Mouse (Mus musculus) kidney, postnatal 0 days (tissue): Measurements from ENCODE around the gene Eif2d. TPM values are rescaled to one million over a fixed set of nuclear protein-coding genes. Genes with fewer than 3 reads are reported as not detected.
A peak's percentile ranks its signal among the peaks of the same experiment; 100 is the strongest.
"Not testable (repeated sequence)": the region's sequence is repeated elsewhere in the genome, so short reads cannot be mapped to it uniquely, and the experiment has no call there.

Experiments used
- ATAC-seq: fragments of 200-750 bp; cut with Nextera tagmentation; replicated peaks from 2 replicates; pipeline ENCODE4 v1.8.0; 2017; ENCODE audit warnings: low read depth, moderate number of reproducible peaks, moderate TSS enrichment, moderate library complexity; ENCODE audit not compliant: low FRiP score
- DNase-seq: peaks from one replicate; pipeline ENCODE4 v3.0.0-alpha.2; 2016; ENCODE audit warnings: low spot score
- H3K27ac ChIP-seq: fragments of 300-500 bp; sonication (generic); 2 replicates; pipeline ENCODE4 v1.5.1; 2014; ENCODE audit warnings: mild to moderate bottlenecking
- H3K27me3 ChIP-seq: fragments of 300-500 bp; sonication (generic); 2 replicates; pipeline ENCODE4 v1.6.1; 2014; ENCODE audit warnings: low read length, mixed read lengths; ENCODE audit not compliant: insufficient read depth
- H3K36me3 ChIP-seq: fragments of 300-500 bp; sonication (generic); 2 replicates; pipeline ENCODE4 v1.6.1; 2014; ENCODE audit warnings: low read length, mixed read lengths; ENCODE audit not compliant: insufficient read depth
- H3K4me1 ChIP-seq: fragments of 300-500 bp; sonication (generic); replicated peaks from 2 replicates; pipeline ENCODE4 v1.6.1; 2014; ENCODE audit warnings: antibody characterized with exemption, low read length, mixed read lengths; ENCODE audit not compliant: insufficient read depth
- H3K4me2 ChIP-seq: fragments of 300-500 bp; sonication (generic); 2 replicates; pipeline ENCODE4 v1.6.1; 2014; ENCODE audit warnings: mild to moderate bottlenecking, low read length, moderate library complexity, mixed read lengths
- H3K4me3 ChIP-seq: fragments of 300-500 bp; sonication (generic); replicated peaks from 2 replicates; pipeline ENCODE4 v1.5.1; 2014; ENCODE audit warnings: low read depth, low read length
- H3K9ac ChIP-seq: fragments of 300-500 bp; sonication (generic); 2 replicates; pipeline ENCODE4 v1.6.1; 2014; ENCODE audit warnings: low read depth, low read length
- H3K9me3 ChIP-seq: fragments of 300-500 bp; sonication (generic); replicated peaks from 2 replicates; pipeline ENCODE4 v1.6.1; 2016; ENCODE audit warnings: low read length, inconsistent platforms, mixed read lengths
- CTCF ChIP-seq: IDR thresholded peaks from 2 replicates; pipeline ENCODE4 v1.5.1; 2016; ENCODE audit warnings: antibody characterized with exemption, low read depth, mild to moderate bottlenecking, moderate library complexity
- WGBS: fragments of 180-500 bp; shearing (Covaris S2); extraction: QIAGEN DNeasy Blood & Tissue Kit; methylation state at CpG from one replicate; pipeline ENCODE4 v1.1.7; 2014; 5-methylcytosine and 5-hydroxymethylcytosine counted together
- polyA plus RNA-seq: library from polyadenylated mRNA; unstranded; fragments of >200 nt; fragmentation: Nextera tagmentation; extraction: Ambion mirVana; gene quantifications from 2 replicates; pipeline ENCODE4 v1.2.1, GENCODE M21; 2015

Gene Eif2d
- polyA plus RNA-seq, 1 experiment from 2014 or later = 49.1 TPM

DNA sequence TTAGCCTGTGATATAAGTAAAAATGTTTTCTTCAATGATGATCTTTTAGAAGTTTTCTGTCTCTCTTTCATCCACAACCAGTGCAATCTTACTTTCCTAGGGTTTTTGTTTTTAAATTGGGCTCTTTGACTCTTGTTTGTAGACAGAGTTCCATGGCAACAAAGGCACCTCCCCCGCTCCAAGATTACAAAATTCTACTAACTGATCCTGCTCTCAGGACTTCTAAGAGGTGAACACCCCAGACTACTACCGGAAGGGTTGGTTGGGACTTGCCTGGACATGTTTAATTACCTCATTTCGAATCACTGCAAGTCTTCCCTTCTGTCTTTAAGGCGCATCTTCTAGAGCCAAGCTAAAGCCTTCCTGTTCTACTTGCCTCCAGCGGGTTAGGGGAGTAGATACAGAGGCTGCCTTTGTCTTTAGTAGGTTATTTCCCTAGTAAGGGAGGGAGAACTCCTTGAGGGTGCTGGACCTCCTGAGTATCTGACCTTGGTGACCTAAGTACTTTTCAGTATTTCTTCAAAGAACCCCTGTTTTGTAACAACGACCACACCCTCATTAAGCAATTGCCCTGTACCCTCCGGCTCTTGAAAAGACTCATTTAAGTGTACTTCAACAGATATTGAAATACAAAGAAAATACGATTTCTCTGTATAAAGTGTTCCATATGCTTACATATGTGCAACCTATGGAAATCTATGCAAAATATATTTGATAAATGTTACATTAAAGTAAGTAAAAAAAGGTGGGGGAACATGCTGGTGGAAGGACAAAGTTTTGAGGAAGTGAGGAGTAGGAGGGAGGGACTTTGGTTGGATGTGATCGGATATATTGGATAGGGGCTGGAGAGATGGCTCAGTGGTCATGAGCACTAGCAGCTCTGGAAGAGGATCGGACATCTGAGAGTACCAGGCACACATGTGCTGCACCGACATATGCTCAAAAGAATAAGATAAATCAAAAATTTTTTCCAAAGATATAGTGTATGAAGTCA lies 13.6 kb upstream of the Eif2d start:
- 64% methylated on average over 11 of the region's 11 CpGs for WGBS
- H3K36me3 ChIP-seq = no peaks in the 10 kb centered on the region
- no peak overlapping the region; the same call in 1 of the 2 replicates for H3K4me3 ChIP-seq
- DNase-seq (peak; percentile 58), ATAC-seq (no peak)
- H3K9ac ChIP-seq = no peak overlapping the region
- no peak for TF ChIP-seq CTCF
- no peaks in the 10 kb centered on the region for H3K27me3 ChIP-seq
- no peaks in the 10 kb centered on the region for H3K9me3 ChIP-seq
- 0 out of 2 replicates have a peak overlapping the region, but pooled peaks have one; percentile 72 for H3K27ac ChIP-seq
- H3K4me1 ChIP-seq = peaks cover 4% of the 10 kb centered on the region; the same call in 1 of the 2 replicates
- H3K4me2 ChIP-seq = peak overlapping the region; percentile 99

DNA sequence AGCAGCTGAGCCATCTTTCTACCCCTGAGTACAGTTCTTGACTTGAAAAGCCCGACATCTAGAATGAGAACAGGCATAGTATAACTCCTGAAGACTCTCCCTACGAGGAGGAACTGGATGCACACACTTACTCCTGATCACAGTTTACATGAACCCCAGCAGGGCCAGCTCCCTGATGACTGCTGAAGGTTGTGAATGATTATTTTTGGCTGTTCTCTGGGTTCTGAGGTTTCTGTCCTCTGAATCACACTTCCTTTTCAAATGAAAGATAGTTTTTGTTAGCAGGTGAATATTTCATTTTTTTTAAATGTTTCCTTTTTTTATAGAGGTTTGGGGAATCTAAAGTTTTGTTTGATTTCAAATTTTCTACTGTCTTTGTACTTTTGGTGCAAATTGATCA lies 11.5 kb upstream of the Eif2d start:
- Histone ChIP-seq H3K9me3 (no peaks in the 10 kb centered on the region), H3K4me3 (no peak overlapping the region), H3K27ac (no peak overlapping the region), H3K36me3 (no peaks in the 10 kb centered on the region), H3K9ac (no peak overlapping the region), H3K27me3 (no peaks in the 10 kb centered on the region), H3K4me1 (peaks cover 4% of the 10 kb centered on the region; the same call in 1 of the 2 replicates), H3K4me2 (no peak overlapping the region)
- ATAC-seq (no peak), DNase-seq (no peak)
- TF ChIP-seq CTCF = no peak
- 64% methylated on average over 2 of the region's 2 CpGs for WGBS

DNA sequence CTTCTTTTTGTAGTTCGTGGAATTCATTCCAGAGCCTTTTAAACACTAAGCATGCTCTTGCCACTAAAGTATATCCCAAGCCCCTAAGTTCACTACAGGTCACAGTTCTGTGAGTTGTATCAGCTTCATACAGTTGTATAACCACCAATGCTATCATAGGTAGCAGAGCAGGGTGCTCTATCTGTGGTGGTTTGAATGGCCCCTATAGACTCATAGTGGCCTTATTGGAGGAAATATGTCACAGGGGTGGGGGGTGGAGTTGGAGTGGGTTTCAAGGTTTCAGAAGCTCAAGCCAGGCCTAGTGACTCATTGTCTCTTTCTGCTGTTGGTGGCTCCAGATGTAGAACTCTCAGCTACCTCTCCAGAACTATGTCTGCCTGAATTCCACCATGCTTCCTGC lies 10.5 kb upstream of the Eif2d start:
- Histone ChIP-seq H3K27ac (no peak overlapping the region), H3K4me2 (no peak overlapping the region), H3K4me1 (peaks cover 4% of the 10 kb centered on the region; the same call in 1 of the 2 replicates), H3K27me3 (no peaks in the 10 kb centered on the region), H3K9ac (no peak overlapping the region), H3K4me3 (no peak overlapping the region), H3K9me3 (no peaks in the 10 kb centered on the region), H3K36me3 (no peaks in the 10 kb centered on the region)
- 77% methylated on average over 1 of the region's 1 CpGs for WGBS
- ATAC-seq (no peak), DNase-seq (no peak)
- no peak for TF ChIP-seq CTCF

DNA sequence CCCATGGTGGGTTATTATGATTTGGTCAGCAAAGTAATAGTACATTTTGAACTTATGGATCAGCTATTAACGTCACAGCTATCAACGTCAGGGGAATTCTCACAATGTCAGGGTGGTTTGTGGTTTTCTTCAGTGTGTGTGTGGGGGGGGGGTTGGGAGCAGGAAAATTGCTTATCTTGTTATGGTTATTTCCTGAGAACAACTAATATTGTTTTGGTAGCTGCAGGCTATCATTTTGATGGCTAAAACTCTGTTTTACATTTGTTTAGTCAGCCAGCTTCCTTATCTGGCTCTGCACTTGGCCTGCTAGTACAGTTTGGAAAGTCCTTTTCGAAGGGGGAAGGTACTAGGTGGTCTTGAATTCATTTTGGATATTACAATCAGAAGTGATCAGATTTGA lies 7.8 kb upstream of the Eif2d start:
- not testable (repeated sequence) for DNase-seq, H3K9ac ChIP-seq, H3K27me3 ChIP-seq, H3K4me3 ChIP-seq, H3K4me1 ChIP-seq, ATAC-seq, H3K9me3 ChIP-seq, H3K27ac ChIP-seq, H3K36me3 ChIP-seq, H3K4me2 ChIP-seq
- WGBS = 90% methylated on average over 3 of the region's 3 CpGs

DNA sequence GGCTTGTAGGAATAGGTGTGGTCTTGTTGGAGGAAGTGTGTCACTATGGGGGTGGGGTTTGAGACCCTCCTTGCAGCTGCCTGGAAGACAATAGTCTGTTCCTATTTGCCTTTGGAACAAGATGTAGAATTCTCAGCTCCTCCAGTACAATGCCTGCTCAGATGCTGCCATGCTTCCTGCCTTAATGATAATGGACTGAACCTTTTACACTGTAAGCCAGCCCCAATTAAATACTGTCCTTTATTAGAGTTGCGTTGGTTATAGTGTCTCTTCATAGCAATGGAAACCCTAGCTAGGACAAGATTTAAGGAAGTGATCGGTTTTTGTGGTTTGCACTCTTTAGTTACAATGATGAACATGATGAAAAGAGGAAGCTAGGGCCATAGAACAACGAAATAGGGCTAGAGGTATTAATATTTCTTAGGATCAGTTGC lies 6.8 kb upstream of the Eif2d start:
- H3K4me3 ChIP-seq = no peak overlapping the region
- no peak for DNase-seq
- no peaks in the 10 kb centered on the region for H3K4me1 ChIP-seq
- no peak for ATAC-seq
- no peak overlapping the region for H3K9ac ChIP-seq
- no peaks in the 10 kb centered on the region for H3K9me3 ChIP-seq
- no peak overlapping the region for H3K4me2 ChIP-seq
- TF ChIP-seq CTCF = no peak
- H3K27me3 ChIP-seq = no peaks in the 10 kb centered on the region
- WGBS = 83% methylated on average over 3 of the region's 3 CpGs
- no peaks in the 10 kb centered on the region for H3K36me3 ChIP-seq
- no peak overlapping the region for H3K27ac ChIP-seq

DNA sequence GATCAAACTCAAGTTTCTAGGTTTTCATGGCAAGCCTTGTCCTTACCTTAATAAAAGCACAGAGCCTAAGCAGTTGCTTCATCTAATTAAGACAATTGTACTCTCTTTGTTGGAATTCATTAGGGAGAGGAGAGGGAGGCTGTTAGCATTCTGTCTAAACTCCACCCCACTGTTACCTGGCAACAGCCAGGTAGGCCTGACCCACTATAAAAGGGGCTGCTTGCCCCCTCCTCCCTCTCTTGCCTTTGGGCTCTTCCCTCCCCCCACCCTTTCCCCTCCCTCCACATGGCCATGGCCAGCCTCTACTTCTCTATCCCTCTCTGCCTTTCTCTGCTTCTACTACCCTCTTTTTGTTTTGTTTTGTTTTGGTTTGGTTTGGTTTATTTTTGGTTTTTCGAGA lies 3.5 kb upstream of the Eif2d start:
- WGBS = 75% methylated on average over 1 of the region's 1 CpGs

More for the DNA sequence above, 3.5 kb upstream of the Eif2d start:
- no peak overlapping the region for H3K27ac ChIP-seq
- no peaks in the 10 kb centered on the region for H3K27me3 ChIP-seq
- H3K9ac ChIP-seq = no peak overlapping the region
- TF ChIP-seq CTCF = no peak
- no peaks in the 10 kb centered on the region for H3K9me3 ChIP-seq
- no peak overlapping the region for H3K4me2 ChIP-seq
- ATAC-seq (no peak), DNase-seq (no peak)
- no peaks in the 10 kb centered on the region; the same call in 1 of the 2 replicates for H3K4me1 ChIP-seq
- no peak overlapping the region for H3K4me3 ChIP-seq
- no peaks in the 10 kb centered on the region for H3K36me3 ChIP-seq
